Mouse (Mus musculus): ENCODE measurements around the gene Lcn2. TPM values are rescaled to one million over a fixed set of nuclear protein-coding genes. Genes with fewer than 3 reads are reported as not detected.
A peak's percentile ranks its signal among the peaks of the same experiment; 100 is the strongest.
"Not testable (repeated sequence)": the region's sequence is repeated elsewhere in the genome, so short reads cannot be mapped to it uniquely, and the experiment has no call there.

Gene Lcn2
- polyA plus RNA-seq, 1 experiment from 2014 or later: 419 TPM

GRCm38 (mm10) chr2:32367315-32367714 lies 20.7 kb downstream of the Lcn2 start:
- no peaks in the 10 kb centered on the region for H3K27me3 ChIP-seq (ENCODE audit: insufficient read depth, low read length)
- WGBS (ENCODE audit: insufficient replicate concordance): 87% methylated on average over 5 of the region's 5 CpGs
- no peak for DNase-seq
- H3K36me3 ChIP-seq (replicated peaks; ENCODE audit: insufficient read depth, low read length): peaks cover 56% of the 10 kb centered on the region
- no peak overlapping the region for H3K4me3 ChIP-seq (ENCODE audit: low read depth, low read length)
- TF ChIP-seq CTCF (IDR thresholded peaks at IDR 0.05; ENCODE audit: low read depth): no peak
- no peak for TF ChIP-seq EP300 (IDR thresholded peaks at IDR 0.05; ENCODE audit: low read depth)
- no peak overlapping the region for H3K27ac ChIP-seq (ENCODE audit: low read depth)
- H3K4me1 ChIP-seq (ENCODE audit: insufficient read depth): peaks cover 12% of the 10 kb centered on the region
- no peak for ATAC-seq
- H3K4me2 ChIP-seq (ENCODE audit: low read depth, low read length): no peak overlapping the region
- no peaks in the 10 kb centered on the region for H3K9me3 ChIP-seq (ENCODE audit: low read length)
- H3K9ac ChIP-seq (replicated peaks): no peak overlapping the region

- H3K36me3 ChIP-seq (replicated peaks; ENCODE audit: insufficient read depth, low read length): peaks cover 27% of the 10 kb centered on the region
- peak overlapping the region; percentile 91; the same call in 1 of the 2 replicates for H3K27ac ChIP-seq (ENCODE audit: low read depth)
- H3K4me1 ChIP-seq (ENCODE audit: insufficient read depth): peaks cover 27% of the 10 kb centered on the region
- no peaks in the 10 kb centered on the region for H3K9me3 ChIP-seq (ENCODE audit: low read length)
- no peak for ATAC-seq
- no peaks in the 10 kb centered on the region for H3K27me3 ChIP-seq (ENCODE audit: insufficient read depth, low read length)
- H3K4me3 ChIP-seq (ENCODE audit: low read depth, low read length): peak overlapping the region; percentile 73; the same call in 1 of the 2 replicates
- WGBS (ENCODE audit: insufficient replicate concordance): 60% methylated on average over 8 of the region's 8 CpGs
- DNase-seq: no peak
- H3K4me2 ChIP-seq (ENCODE audit: low read depth, low read length): peak overlapping the region; percentile 80
- no peak overlapping the region; the same call in 1 of the 2 replicates for H3K9ac ChIP-seq (replicated peaks)
- TF ChIP-seq EP300 (IDR thresholded peaks at IDR 0.05; ENCODE audit: low read depth): no peak
- no peak for TF ChIP-seq CTCF (IDR thresholded peaks at IDR 0.05; ENCODE audit: low read depth)
Observed at GRCm38 (mm10) chr2:32364121-32364520, 23.9 kb downstream of the Lcn2 start.

GRCm38 (mm10) chr2:32363376-32364106 lies 24.5 kb downstream of the Lcn2 start:
- Histone ChIP-seq H3K9me3 (ENCODE audit: low read length) (no peaks in the 10 kb centered on the region), H3K27me3 (ENCODE audit: insufficient read depth, low read length) (no peaks in the 10 kb centered on the region), H3K9ac (replicated peaks) (peak overlapping the region; percentile 74), H3K36me3 (replicated peaks; ENCODE audit: insufficient read depth, low read length) (peaks cover 27% of the 10 kb centered on the region), H3K4me1 (ENCODE audit: insufficient read depth) (peaks cover 27% of the 10 kb centered on the region), H3K4me2 (ENCODE audit: low read depth, low read length) (peak overlapping the region; percentile 80), H3K27ac (ENCODE audit: low read depth) (peak overlapping the region; percentile 91), H3K4me3 (ENCODE audit: low read depth, low read length) (peak overlapping the region; percentile 73)
- DNase-seq (no peak), ATAC-seq (peak; percentile 61)
- 9% methylated on average over 18 of the region's 19 CpGs for WGBS (ENCODE audit: insufficient replicate concordance)
- TF ChIP-seq EP300 (IDR thresholded peaks at IDR 0.05; ENCODE audit: low read depth): no peak

GRCm38 (mm10) chr2:32362817-32363340 lies 25.2 kb downstream of the Lcn2 start:
- Histone ChIP-seq H3K4me3 (ENCODE audit: low read depth, low read length) (peak overlapping the region; percentile 73), H3K4me2 (ENCODE audit: low read depth, low read length) (peak overlapping the region; percentile 80), H3K4me1 (ENCODE audit: insufficient read depth) (peaks cover 27% of the 10 kb centered on the region), H3K9me3 (ENCODE audit: low read length) (no peaks in the 10 kb centered on the region), H3K27me3 (ENCODE audit: insufficient read depth, low read length) (no peaks in the 10 kb centered on the region), H3K27ac (ENCODE audit: low read depth) (peak overlapping the region; percentile 91), H3K36me3 (replicated peaks; ENCODE audit: insufficient read depth, low read length) (peaks cover 23% of the 10 kb centered on the region), H3K9ac (replicated peaks) (peak overlapping the region; percentile 74)
- DNase-seq: peak; percentile 93
- under 1% methylated on average over 42 of the region's 53 CpGs for WGBS (ENCODE audit: insufficient replicate concordance)
- TF ChIP-seq EP300 (IDR thresholded peaks at IDR 0.05; ENCODE audit: low read depth) (no peak), CTCF (IDR thresholded peaks at IDR 0.05; ENCODE audit: low read depth) (peak; percentile 97)
- ATAC-seq: peak; percentile 83

DNA sequence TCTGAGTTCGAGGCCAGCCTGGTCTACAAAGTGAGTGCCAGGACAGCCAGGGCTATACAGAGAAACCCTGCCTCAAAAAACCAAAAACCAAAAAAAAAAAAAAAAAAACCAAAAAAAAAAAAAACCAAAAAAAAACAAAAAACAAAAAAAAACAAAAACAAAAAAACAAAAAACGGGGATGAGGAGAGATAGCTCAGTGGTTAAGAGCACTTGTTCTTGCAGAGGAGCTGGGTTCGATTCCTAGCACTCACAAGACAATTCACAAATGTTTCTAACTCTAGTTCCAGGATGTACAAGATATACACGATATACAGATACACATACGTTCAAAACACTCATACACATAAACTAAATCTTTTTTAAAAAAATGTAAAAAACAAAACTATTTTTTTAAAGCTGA lies 25.8 kb downstream of the Lcn2 start:
- peak overlapping the region; percentile 91 for H3K27ac ChIP-seq (ENCODE audit: low read depth)

GRCm38 (mm10) chr2:32361437-32361836 lies 26.6 kb downstream of the Lcn2 start:
- TF ChIP-seq CTCF (IDR thresholded peaks at IDR 0.05; ENCODE audit: low read depth) (peak; percentile 79), EP300 (IDR thresholded peaks at IDR 0.05; ENCODE audit: low read depth) (no peak)
- Histone ChIP-seq H3K4me3 (ENCODE audit: low read depth, low read length) (peak overlapping the region; percentile 51), H3K9ac (replicated peaks) (peak overlapping the region; percentile 51), H3K36me3 (replicated peaks; ENCODE audit: insufficient read depth, low read length) (peaks cover 9% of the 10 kb centered on the region), H3K27ac (ENCODE audit: low read depth) (peak overlapping the region; percentile 50), H3K27me3 (ENCODE audit: insufficient read depth, low read length) (no peaks in the 10 kb centered on the region), H3K9me3 (ENCODE audit: low read length) (no peaks in the 10 kb centered on the region), H3K4me1 (ENCODE audit: insufficient read depth) (peaks cover 27% of the 10 kb centered on the region), H3K4me2 (ENCODE audit: low read depth, low read length) (peak overlapping the region; percentile 80)
- under 1% methylated on average over 24 of the region's 24 CpGs for WGBS (ENCODE audit: insufficient replicate concordance)
- DNase-seq (peak; percentile 83), ATAC-seq (peak; percentile 59)

More for the DNA sequence above, 25.8 kb downstream of the Lcn2 start:
- 22% methylated on average over 5 of the region's 5 CpGs for WGBS (ENCODE audit: insufficient replicate concordance)
- Histone ChIP-seq H3K4me1 (ENCODE audit: insufficient read depth) (peaks cover 27% of the 10 kb centered on the region), H3K9ac (replicated peaks) (peak overlapping the region; percentile 74), H3K4me3 (ENCODE audit: low read depth, low read length) (peak overlapping the region; percentile 73), H3K4me2 (ENCODE audit: low read depth, low read length) (peak overlapping the region; percentile 80), H3K36me3 (replicated peaks; ENCODE audit: insufficient read depth, low read length) (peaks cover 17% of the 10 kb centered on the region)
- DNase-seq; H3K9me3 ChIP-seq (ENCODE audit: low read length); ATAC-seq; H3K27me3 ChIP-seq (ENCODE audit: insufficient read depth, low read length): not testable (repeated sequence)
